In the genomic region with DNA sequence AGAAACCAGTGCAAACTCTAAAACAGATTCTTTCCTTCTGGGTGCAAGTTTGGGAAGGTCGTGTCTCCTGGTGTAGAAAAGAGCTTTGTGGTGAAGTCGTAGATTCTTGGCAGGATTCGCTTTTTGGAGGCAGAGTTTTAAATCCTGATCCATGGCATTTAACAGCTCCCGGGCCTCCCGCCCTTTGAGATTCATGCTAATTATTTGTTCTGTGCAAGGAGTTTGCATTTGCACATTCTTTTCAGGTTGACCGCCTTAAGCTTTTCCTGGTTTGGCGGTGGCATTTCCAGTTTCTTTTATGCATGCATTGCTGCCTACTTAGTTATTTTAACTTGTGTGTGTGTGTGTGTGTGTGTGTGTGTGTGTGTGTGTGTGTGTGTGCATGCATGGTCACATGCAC, we compare ENCODE assay signal across 26 mouse cellular contexts.
A peak's percentile ranks its signal among the peaks of the same experiment; 100 is the strongest.
DNase-seq lines count a peak whose midpoint lies in the region; ATAC-seq and TF ChIP-seq lines count a peak whose summit lies in the region.
"Had no signal": no experiment of that assay in that cellular context is flagged by ENCODE, and none has a peak within 500 bp of the region (broad histone marks: within the 10 kb centered on the region; RNA-seq: fewer than 3 reads in every experiment).

No protein-coding gene starts in this region.

- peaks cover 23% of the 10 kb centered on the region for H3K4me1 ChIP-seq in forebrain, embryonic 10.5 days
- H3K4me1 ChIP-seq in forebrain, postnatal 0 days (ENCODE audit: insufficient read depth), result no peaks in the 10 kb centered on the region; the same call in 1 of the 2 replicates
- no peaks in the 10 kb centered on the region for H3K4me1 ChIP-seq in kidney, adult 2 months (ENCODE audit: control insufficient read depth, insufficient read depth, low read length)
- H3K4me1 ChIP-seq in kidney, embryonic 16.5 days (ENCODE audit: insufficient read depth, low read length), result peaks cover 11% of the 10 kb centered on the region; the same call in 1 of the 2 replicates
- H3K4me1 ChIP-seq in forebrain, embryonic 16.5 days (replicated peaks; ENCODE audit: control insufficient read depth, insufficient read depth, low read length), result peaks cover 12% of the 10 kb centered on the region
- H3K4me1 ChIP-seq: heart, embryonic 12.5 days; limb, embryonic 12.5 days; liver, embryonic 15.5 days had no signal

- H3K4me2 ChIP-seq in forebrain, postnatal 0 days (ENCODE audit: low read depth), result no peak overlapping the region
- H3K4me2 ChIP-seq in kidney, embryonic 16.5 days (replicated peaks; ENCODE audit: low read depth, low read length), result no peak overlapping the region
- no peak overlapping the region for H3K4me2 ChIP-seq in forebrain, embryonic 16.5 days (ENCODE audit: low read length)
- H3K4me2 ChIP-seq: heart, embryonic 12.5 days; hindbrain, embryonic 14.5 days; limb, embryonic 12.5 days; liver, embryonic 15.5 days; lung, embryonic 15.5 days; midbrain, embryonic 15.5 days; neural tube, embryonic 15.5 days had no signal

- no peak for ATAC-seq in forebrain, postnatal 0 days
- no peak for ATAC-seq in kidney, embryonic 16.5 days (ENCODE audit: low FRiP score, low TSS enrichment)
- peak; percentile 45; the same call in 1 of the 2 replicates for ATAC-seq in forebrain, embryonic 16.5 days
- ATAC-seq: intestine, postnatal 0 days; midbrain, embryonic 15.5 days; Patski had no signal

- no peaks in the 10 kb centered on the region for H3K36me3 ChIP-seq in forebrain, embryonic 10.5 days (replicated peaks)
- H3K36me3 ChIP-seq in forebrain, postnatal 0 days (ENCODE audit: insufficient read depth), result no peaks in the 10 kb centered on the region
- no peaks in the 10 kb centered on the region for H3K36me3 ChIP-seq in kidney, adult 2 months (ENCODE audit: control insufficient read depth, insufficient read depth, low read length)
- H3K36me3 ChIP-seq in kidney, embryonic 16.5 days (ENCODE audit: insufficient read depth, low read length), result no peaks in the 10 kb centered on the region
- H3K36me3 ChIP-seq in forebrain, embryonic 16.5 days (ENCODE audit: control insufficient read depth, insufficient read depth), result no peaks in the 10 kb centered on the region
- H3K36me3 ChIP-seq: G1E; heart, embryonic 12.5 days; limb, embryonic 12.5 days; liver, embryonic 15.5 days; lung, embryonic 15.5 days; midbrain, embryonic 10.5 days; midbrain, embryonic 15.5 days; neural tube, embryonic 15.5 days had no signal

- H3K4me3 ChIP-seq in forebrain, embryonic 10.5 days, result no peak overlapping the region
- H3K4me3 ChIP-seq in forebrain, postnatal 0 days (ENCODE audit: low read depth, low read length), result no peak overlapping the region
- no peak overlapping the region for H3K4me3 ChIP-seq in kidney, adult 2 months (ENCODE audit: insufficient read depth, low read depth, low read length)
- H3K4me3 ChIP-seq in kidney, embryonic 16.5 days (ENCODE audit: low read length), result no peak overlapping the region
- H3K4me3 ChIP-seq in forebrain, embryonic 16.5 days (replicated peaks; ENCODE audit: low read length), result no peak overlapping the region
- H3K4me3 ChIP-seq: heart, adult 2 months; heart, embryonic 12.5 days; left cerebral cortex, adult 2 months; limb, embryonic 12.5 days; liver, embryonic 15.5 days; lung, embryonic 15.5 days; midbrain, embryonic 10.5 days; midbrain, embryonic 15.5 days; neural tube, embryonic 15.5 days had no signal

- no peak for DNase-seq in forebrain, embryonic 10.5 days (ENCODE audit: extremely low spot score, low spot score)
- DNase-seq in forebrain, postnatal 0 days, result no peak
- DNase-seq in kidney, adult 2 months, result peak; percentile 34
- no peak for DNase-seq in layer of hippocampus, postnatal 36 days
- DNase-seq in spleen, postnatal 10 days (ENCODE audit: low spot score in 2 of 2), result no peak
- DNase-seq: adrenal gland, postnatal 25 days; cerebellum, adult 18-20 months; cerebellum, postnatal 25 days; heart, adult 2 months; retina, postnatal 1 day; right cerebral cortex, postnatal 25 days; thymus, postnatal 14 days had no signal

- 37% methylated on average over 7 of the region's 7 CpGs for WGBS in forebrain, embryonic 10.5 days
- WGBS in forebrain, postnatal 0 days, result 16% methylated on average over 7 of the region's 7 CpGs
- 37% methylated on average over 7 of the region's 7 CpGs for WGBS in kidney, adult 2 months
- 44% methylated on average over 7 of the region's 7 CpGs for WGBS in kidney, embryonic 16.5 days
- 7% methylated on average over 7 of the region's 7 CpGs for WGBS in forebrain, embryonic 16.5 days

- no peaks in the 10 kb centered on the region for H3K9me3 ChIP-seq in forebrain, embryonic 10.5 days
- no peaks in the 10 kb centered on the region for H3K9me3 ChIP-seq in forebrain, postnatal 0 days (ENCODE audit: low read length)
- no peaks in the 10 kb centered on the region for H3K9me3 ChIP-seq in kidney, embryonic 16.5 days (ENCODE audit: low read length)
- no peaks in the 10 kb centered on the region for H3K9me3 ChIP-seq in forebrain, embryonic 16.5 days (ENCODE audit: control insufficient read depth, low read length)
- H3K9me3 ChIP-seq: G1E; heart, embryonic 12.5 days; limb, embryonic 12.5 days; liver, embryonic 15.5 days; lung, embryonic 15.5 days; midbrain, embryonic 10.5 days; midbrain, embryonic 15.5 days; neural tube, embryonic 15.5 days had no signal

- H3K27me3 ChIP-seq in forebrain, embryonic 10.5 days (ENCODE audit: poor library complexity, severe bottlenecking), result peaks cover 78% of the 10 kb centered on the region
- 0 out of 2 replicates have a peak, but pooled peaks cover 6% of the 10 kb centered on the region for H3K27me3 ChIP-seq in forebrain, postnatal 0 days (ENCODE audit: insufficient read depth, low read length)
- H3K27me3 ChIP-seq in kidney, adult 2 months (replicated peaks; ENCODE audit: control insufficient read depth, insufficient read depth, low read length), result no peaks in the 10 kb centered on the region
- H3K27me3 ChIP-seq in kidney, embryonic 16.5 days (ENCODE audit: insufficient read depth, low read length), result no peaks in the 10 kb centered on the region
- 0 out of 2 replicates have a peak, but pooled peaks cover 3% of the 10 kb centered on the region for H3K27me3 ChIP-seq in forebrain, embryonic 16.5 days (replicated peaks; ENCODE audit: control insufficient read depth, insufficient read depth, low read length)
- H3K27me3 ChIP-seq: liver, embryonic 15.5 days had no signal

- TF ChIP-seq POLR2A in kidney, adult 2 months (IDR thresholded peaks at IDR 0.05; ENCODE audit: low read depth, low read length), result no peak

- no peak overlapping the region for H3K9ac ChIP-seq in forebrain, postnatal 0 days
- no peak overlapping the region for H3K9ac ChIP-seq in kidney, embryonic 16.5 days (replicated peaks; ENCODE audit: low read length)
- no peak overlapping the region for H3K9ac ChIP-seq in forebrain, embryonic 16.5 days (replicated peaks; ENCODE audit: low read depth, low read length)
- H3K9ac ChIP-seq: heart, embryonic 12.5 days; hindbrain, embryonic 14.5 days; limb, embryonic 12.5 days; liver, embryonic 15.5 days; lung, embryonic 15.5 days; midbrain, embryonic 15.5 days; neural tube, embryonic 15.5 days had no signal

- TF ChIP-seq CTCF in forebrain, postnatal 0 days (IDR thresholded peaks at IDR 0.05; ENCODE audit: low read depth), result no peak
- no peak for TF ChIP-seq CTCF in kidney, adult 2 months (conservative IDR thresholded peaks at IDR 0.05; ENCODE audit: insufficient read depth, insufficient read length, low read depth, low read length)

- peak overlapping the region; percentile 25; the same call in 1 of the 2 replicates for H3K27ac ChIP-seq in forebrain, embryonic 10.5 days
- H3K27ac ChIP-seq in forebrain, postnatal 0 days (ENCODE audit: low read depth, low read length), result no peak overlapping the region
- H3K27ac ChIP-seq in kidney, adult 2 months (ENCODE audit: insufficient read depth, low read depth, low read length), result no peak overlapping the region
- H3K27ac ChIP-seq in kidney, embryonic 16.5 days (ENCODE audit: low read length), result no peak overlapping the region
- 0 out of 2 replicates have a peak overlapping the region, but pooled peaks have one; percentile 37 for H3K27ac ChIP-seq in forebrain, embryonic 16.5 days (ENCODE audit: low read length)
- H3K27ac ChIP-seq: heart, adult 2 months; hindbrain, embryonic 14.5 days; left cerebral cortex, adult 2 months; limb, embryonic 12.5 days; liver, embryonic 15.5 days; lung, embryonic 15.5 days; midbrain, embryonic 10.5 days; midbrain, embryonic 15.5 days; neural tube, embryonic 15.5 days had no signal

Comparison
In these comparisons a context has a peak if more than half of its experiments do, and no peak if none do; other contexts are left out.
1. H3K27ac ChIP-seq: peak in forebrain, embryonic 10.5 days (single experiment) and forebrain, embryonic 16.5 days (single experiment); none in forebrain, postnatal 0 days (single experiment), kidney, adult 2 months (single experiment) and kidney, embryonic 16.5 days (single experiment).